Mouse (Mus musculus) limb, embryonic 14.5 days (tissue): ENCODE results near the gene Mob3b. TPM values are rescaled to one million over a fixed set of nuclear protein-coding genes. Genes with fewer than 3 reads are reported as not detected.
"Not testable (repeated sequence)": the region's sequence is repeated elsewhere in the genome, so short reads cannot be mapped to it uniquely, and the experiment has no call there.

Experiments used
- ATAC-seq: fragments of 200-750 bp; cut with Nextera tagmentation; 2 replicates; pipeline ENCODE4 v1.8.0; 2017; ENCODE audit warnings: low read depth, moderate number of reproducible peaks, moderate TSS enrichment; ENCODE audit not compliant: low FRiP score
- DNase-seq: peaks from one replicate; pipeline ENCODE4 v3.0.0-alpha.2; 2015; ENCODE audit warnings: low spot score
- H3K27ac ChIP-seq: fragments of 300-500 bp; sonication (generic); replicated peaks from 2 replicates; pipeline ENCODE4 v1.5.1; 2014; ENCODE audit warnings: low read depth, mild to moderate bottlenecking, low read length, moderate library complexity, mixed read lengths
- H3K27me3 ChIP-seq: fragments of 300-500 bp; sonication (generic); 2 replicates; pipeline ENCODE4 v1.6.1; 2014; ENCODE audit warnings: low read length, mixed read lengths; ENCODE audit not compliant: control insufficient read depth, insufficient read depth
- H3K36me3 ChIP-seq: fragments of 300-500 bp; sonication (generic); 2 replicates; pipeline ENCODE4 v1.6.1; 2014; ENCODE audit warnings: mild to moderate bottlenecking, low read length, moderate library complexity, mixed read lengths; ENCODE audit not compliant: control insufficient read depth, insufficient read depth
- H3K4me1 ChIP-seq: fragments of 300-500 bp; sonication (generic); 2 replicates; pipeline ENCODE4 v1.6.1; 2014; ENCODE audit warnings: antibody characterized with exemption, low read length, mixed read lengths; ENCODE audit not compliant: control insufficient read depth, insufficient read depth
- H3K4me2 ChIP-seq: fragments of 300-500 bp; sonication (generic); replicated peaks from 2 replicates; pipeline ENCODE4 v1.6.1; 2014; ENCODE audit warnings: low read depth, mild to moderate bottlenecking, low read length, moderate library complexity; ENCODE audit not compliant: severe bottlenecking
- H3K4me3 ChIP-seq: fragments of 300-500 bp; sonication (generic); replicated peaks from 2 replicates; pipeline ENCODE4 v1.5.1; 2014; ENCODE audit warnings: low read length
- H3K9ac ChIP-seq: fragments of 300-500 bp; sonication (generic); 2 replicates; pipeline ENCODE4 v1.6.1; 2014; ENCODE audit warnings: mild to moderate bottlenecking, low read depth, low read length, moderate library complexity; ENCODE audit not compliant: severe bottlenecking
- H3K9me3 ChIP-seq: fragments of 300-500 bp; sonication (generic); 2 replicates; pipeline ENCODE4 v1.6.1; 2016; ENCODE audit warnings: low read length; ENCODE audit not compliant: control insufficient read depth
- POLR2A ChIP-seq: fragments of 200-500 bp; IDR thresholded peaks from 2 replicates; pipeline ENCODE4 v1.8.0; 2012; ENCODE audit warnings: inconsistent platforms, mild to moderate bottlenecking, moderate library complexity, borderline replicate concordance; ENCODE audit not compliant: insufficient read depth, insufficient read length; ENCODE audit errors: extremely low read depth
- WGBS: fragments of 180-500 bp; shearing (Covaris S2); extraction: QIAGEN DNeasy Blood & Tissue Kit; methylation state at CpG from one replicate; pipeline ENCODE4 v1.1.7; 2014; 5-methylcytosine and 5-hydroxymethylcytosine counted together
- polyA plus RNA-seq, 2 experiments: library from polyadenylated mRNA; depleted of rRNA in 1 of 2; stranded (reverse) in 1 of 2; unstranded in 1 of 2; fragments of >200 nt; fragmentation: Nextera tagmentation in 1 of 2; extraction: Ambion mirVana in 1 of 2; gene quantifications; 2 replicates each; pipeline versions ENCODE4 v1.2.1 to v1.2.3; 2012 to 2014

Mob3b gene
- polyA plus RNA-seq, 2 experiments = 3.3 to 7.8 TPM

GRCm38 (mm10) chr4:34958155-34959028, 198.9 kb downstream of the Mob3b start:
- Histone ChIP-seq H3K9ac (no peak overlapping the region), H3K4me3 (no peak overlapping the region), H3K27me3 (no peaks in the 10 kb centered on the region), H3K36me3 (0 out of 2 replicates have a peak, but pooled peaks cover 3% of the 10 kb centered on the region), H3K27ac (no peak overlapping the region), H3K4me1 (no peaks in the 10 kb centered on the region), H3K4me2 (no peak overlapping the region), H3K9me3 (no peaks in the 10 kb centered on the region)
- DNase-seq = peak; percentile 46
- 45% methylated on average over 12 of the region's 12 CpGs for WGBS
- ATAC-seq = peak; percentile 79
- no peak for TF ChIP-seq POLR2A

- DNase-seq (no peak), ATAC-seq (no peak)
- no peak overlapping the region for H3K4me3 ChIP-seq
- H3K9me3 ChIP-seq = no peaks in the 10 kb centered on the region
- WGBS = 79% methylated on average over 10 of the region's 10 CpGs
- TF ChIP-seq POLR2A = no peak
- H3K27me3 ChIP-seq = no peaks in the 10 kb centered on the region
- H3K4me1 ChIP-seq = no peaks in the 10 kb centered on the region
- H3K27ac ChIP-seq = no peak overlapping the region
- H3K4me2 ChIP-seq = no peak overlapping the region
- 0 out of 2 replicates have a peak, but pooled peaks cover 3% of the 10 kb centered on the region for H3K36me3 ChIP-seq
- no peak overlapping the region for H3K9ac ChIP-seq
Observed at GRCm38 (mm10) chr4:34953716-34954115, 203.6 kb downstream of the Mob3b start.

DNA sequence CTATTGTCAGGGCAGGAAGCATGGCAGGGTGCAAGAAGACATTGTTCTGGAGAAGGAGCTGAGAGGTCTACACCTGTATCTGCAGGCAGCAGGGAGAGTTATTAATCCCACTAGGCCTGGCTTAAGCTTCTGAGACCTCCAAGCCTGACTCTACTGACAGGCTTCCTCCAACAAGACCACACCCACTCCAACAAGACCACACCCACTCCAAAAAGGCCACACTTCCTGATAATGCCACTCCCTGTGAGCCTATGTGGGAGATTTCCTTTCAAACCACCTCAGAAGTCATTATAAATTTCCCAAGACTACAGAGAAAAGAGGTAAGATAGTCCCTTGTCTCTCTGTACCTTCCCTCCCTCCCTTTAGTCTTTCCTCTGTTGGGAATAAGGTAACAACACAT, 210.1 kb downstream of the Mob3b start:
- H3K9ac ChIP-seq = no peak overlapping the region
- H3K4me1 ChIP-seq = no peaks in the 10 kb centered on the region
- no peak for DNase-seq
- ATAC-seq = no peak
- H3K9me3 ChIP-seq = no peaks in the 10 kb centered on the region
- no peak overlapping the region for H3K4me2 ChIP-seq
- H3K36me3 ChIP-seq = no peaks in the 10 kb centered on the region
- H3K4me3 ChIP-seq = no peak overlapping the region
- H3K27me3 ChIP-seq = no peaks in the 10 kb centered on the region
- H3K27ac ChIP-seq = no peak overlapping the region
- no peak for TF ChIP-seq POLR2A

- no peaks in the 10 kb centered on the region for H3K36me3 ChIP-seq
- no peak overlapping the region for H3K27ac ChIP-seq
- no peaks in the 10 kb centered on the region for H3K9me3 ChIP-seq
- no peak overlapping the region for H3K4me3 ChIP-seq
- H3K9ac ChIP-seq = no peak overlapping the region
- ATAC-seq (no peak), DNase-seq (no peak)
- no peak overlapping the region for H3K4me2 ChIP-seq
- H3K27me3 ChIP-seq = no peaks in the 10 kb centered on the region
- 94% methylated on average over 25 of the region's 25 CpGs for WGBS
- no peak for TF ChIP-seq POLR2A
- no peaks in the 10 kb centered on the region for H3K4me1 ChIP-seq
Observed at GRCm38 (mm10) chr4:34941046-34941445, 216.2 kb downstream of the Mob3b start.

- 89% methylated on average over 7 of the region's 7 CpGs for WGBS
- not testable (repeated sequence) for H3K9me3 ChIP-seq, H3K4me1 ChIP-seq, DNase-seq, H3K4me3 ChIP-seq, H3K4me2 ChIP-seq, H3K27ac ChIP-seq, H3K36me3 ChIP-seq, H3K9ac ChIP-seq, H3K27me3 ChIP-seq, ATAC-seq
Observed at GRCm38 (mm10) chr4:34928386-34928785, 228.9 kb downstream of the Mob3b start.
